31 mouse cellular contexts compared by ENCODE assay signal in the genomic region with DNA sequence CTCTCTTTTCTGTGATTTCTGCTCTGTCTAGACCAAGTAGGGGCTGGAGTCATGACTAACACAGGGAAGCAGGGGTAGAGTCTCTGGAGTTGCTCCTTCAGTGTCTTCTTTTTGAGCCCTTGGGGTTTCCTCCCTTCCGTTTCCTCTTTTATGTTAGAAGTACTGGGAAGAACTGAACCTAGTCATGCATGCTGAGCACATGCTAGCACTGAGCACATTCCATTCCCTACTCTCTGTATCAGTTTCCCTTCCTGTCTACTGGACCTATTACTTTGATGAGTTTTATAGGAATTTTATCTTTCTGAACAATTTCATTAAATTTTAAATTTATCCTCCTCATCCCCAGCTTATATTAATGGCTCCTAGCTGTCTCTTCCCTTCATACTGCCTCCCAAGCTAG. TPM values are rescaled to one million over a fixed set of nuclear protein-coding genes. Genes with fewer than 3 reads are reported as not detected.
A peak's percentile ranks its signal among the peaks of the same experiment; 100 is the strongest.
DNase-seq lines count a peak whose midpoint lies in the region; ATAC-seq and TF ChIP-seq lines count a peak whose summit lies in the region.
"Had no signal": no experiment of that assay in that cellular context is flagged by ENCODE, and none has a peak within 500 bp of the region (broad histone marks: within the 10 kb centered on the region; RNA-seq: fewer than 3 reads in every experiment).

No protein-coding gene starts in this region.

- no peaks in the 10 kb centered on the region for H3K4me1 ChIP-seq in heart, embryonic 11.5 days (ENCODE audit: control insufficient read depth, insufficient read depth, low read length)
- no peaks in the 10 kb centered on the region for H3K4me1 ChIP-seq in kidney, embryonic 14.5 days (ENCODE audit: control insufficient read depth, insufficient read depth, low read length)
- peaks cover 8% of the 10 kb centered on the region for H3K4me1 ChIP-seq in embryonic fibroblast, embryonic 13.5 days (ENCODE audit: control insufficient read depth, insufficient read depth, low read length)
- H3K4me1 ChIP-seq: embryonic facial prominence, embryonic 12.5 days; forebrain, embryonic 10.5 days; forebrain, embryonic 15.5 days; hindbrain, embryonic 12.5 days; intestine, embryonic 15.5 days; midbrain, embryonic 12.5 days; neural tube, embryonic 12.5 days had no signal

- TF ChIP-seq POLR2A in embryonic fibroblast, embryonic 13.5 days (IDR thresholded peaks at IDR 0.05; ENCODE audit: low read depth, low read length), result no peak

- TF ChIP-seq CTCF in embryonic fibroblast, embryonic 13.5 days (IDR thresholded peaks at IDR 0.05; ENCODE audit: borderline replicate concordance, insufficient read depth, low read length), result no peak

- H3K27ac ChIP-seq in heart, embryonic 11.5 days (ENCODE audit: low read depth, low read length), result no peak overlapping the region
- no peak overlapping the region for H3K27ac ChIP-seq in kidney, embryonic 14.5 days (ENCODE audit: low read depth, low read length)
- peak overlapping the region; percentile 89 for H3K27ac ChIP-seq in embryonic fibroblast, embryonic 13.5 days (ENCODE audit: insufficient read depth, low read length)
- H3K27ac ChIP-seq: embryonic facial prominence, embryonic 12.5 days; forebrain, embryonic 10.5 days; forebrain, embryonic 15.5 days; hindbrain, embryonic 12.5 days; hindbrain, postnatal 0 days; intestine, embryonic 15.5 days; liver, embryonic 14.5 days; midbrain, embryonic 12.5 days; neural tube, embryonic 12.5 days had no signal

- no peaks in the 10 kb centered on the region for H3K9me3 ChIP-seq in heart, embryonic 11.5 days (replicated peaks; ENCODE audit: control insufficient read depth, low read length)
- no peaks in the 10 kb centered on the region for H3K9me3 ChIP-seq in kidney, embryonic 14.5 days (ENCODE audit: control insufficient read depth, low read length)
- H3K9me3 ChIP-seq: embryonic facial prominence, embryonic 12.5 days; forebrain, embryonic 10.5 days; forebrain, embryonic 15.5 days; hindbrain, embryonic 12.5 days; intestine, embryonic 15.5 days; midbrain, embryonic 12.5 days; neural tube, embryonic 12.5 days had no signal

- WGBS in heart, embryonic 11.5 days (ENCODE audit: insufficient replicate concordance), result 75% methylated on average over 1 of the region's 1 CpGs
- WGBS in kidney, embryonic 14.5 days, result 65% methylated on average over 1 of the region's 1 CpGs

- ATAC-seq in heart, embryonic 11.5 days (replicated peaks; ENCODE audit: insufficient number of reproducible peaks, low FRiP score, low TSS enrichment), result no peak
- ATAC-seq in kidney, embryonic 14.5 days (ENCODE audit: low FRiP score, low TSS enrichment), result peak; percentile 60; the same call in 1 of the 2 replicates
- ATAC-seq in granulocyte monocyte progenitor cell, adult 5-6 weeks (replicated peaks; ENCODE audit: poor library complexity, severe bottlenecking), result peak; percentile 33
- ATAC-seq: forebrain, embryonic 15.5 days; hindbrain, postnatal 0 days; intestine, embryonic 15.5 days had no signal

- no peak overlapping the region for H3K9ac ChIP-seq in heart, embryonic 11.5 days (ENCODE audit: low read depth, low read length)
- H3K9ac ChIP-seq in kidney, embryonic 14.5 days (ENCODE audit: low read depth, low read length), result no peak overlapping the region
- H3K9ac ChIP-seq: embryonic facial prominence, embryonic 12.5 days; forebrain, embryonic 15.5 days; hindbrain, embryonic 12.5 days; intestine, embryonic 15.5 days; liver, embryonic 14.5 days; lung, embryonic 14.5 days; midbrain, embryonic 12.5 days; neural tube, embryonic 12.5 days had no signal

- no peak overlapping the region for H3K4me3 ChIP-seq in heart, embryonic 11.5 days (ENCODE audit: low read depth, low read length)
- H3K4me3 ChIP-seq in kidney, embryonic 14.5 days (ENCODE audit: low read length), result no peak overlapping the region
- H3K4me3 ChIP-seq in embryonic fibroblast, embryonic 13.5 days (ENCODE audit: insufficient read depth, low read length), result no peak overlapping the region
- H3K4me3 ChIP-seq: embryonic facial prominence, embryonic 12.5 days; forebrain, embryonic 10.5 days; forebrain, embryonic 15.5 days; hindbrain, embryonic 12.5 days; intestine, embryonic 15.5 days; midbrain, embryonic 12.5 days; myocyte; neural tube, embryonic 12.5 days had no signal

- no peaks in the 10 kb centered on the region for H3K36me3 ChIP-seq in heart, embryonic 11.5 days (ENCODE audit: control insufficient read depth, insufficient read depth, low read length)
- H3K36me3 ChIP-seq in kidney, embryonic 14.5 days (ENCODE audit: control insufficient read depth, insufficient read depth, low read length), result no peaks in the 10 kb centered on the region
- H3K36me3 ChIP-seq: embryonic facial prominence, embryonic 12.5 days; forebrain, embryonic 10.5 days; forebrain, embryonic 15.5 days; hindbrain, embryonic 12.5 days; intestine, embryonic 15.5 days; midbrain, embryonic 12.5 days; neural tube, embryonic 12.5 days had no signal

- no peak overlapping the region for H3K4me2 ChIP-seq in heart, embryonic 11.5 days
- no peak overlapping the region for H3K4me2 ChIP-seq in kidney, embryonic 14.5 days (replicated peaks; ENCODE audit: low read depth, low read length)
- H3K4me2 ChIP-seq: embryonic facial prominence, embryonic 12.5 days; forebrain, embryonic 15.5 days; hindbrain, embryonic 12.5 days; intestine, embryonic 15.5 days; lung, embryonic 14.5 days; midbrain, embryonic 12.5 days; neural tube, embryonic 12.5 days had no signal

- H3K27me3 ChIP-seq in heart, embryonic 11.5 days (ENCODE audit: control insufficient read depth, insufficient read depth, low read length), result no peaks in the 10 kb centered on the region
- H3K27me3 ChIP-seq in kidney, embryonic 14.5 days (ENCODE audit: control insufficient read depth, insufficient read depth, low read length), result no peaks in the 10 kb centered on the region
- H3K27me3 ChIP-seq: embryonic facial prominence, embryonic 12.5 days; forebrain, embryonic 15.5 days; hindbrain, embryonic 12.5 days; intestine, embryonic 15.5 days; midbrain, embryonic 12.5 days; neural tube, embryonic 12.5 days had no signal

- peak; percentile 24 to 25 for DNase-seq in heart, adult 9 months (ENCODE audit: low spot score in 2 of 2)
- DNase-seq in kidney, adult 11 months, result no peak
- no peak for DNase-seq in layer of hippocampus, adult 8-10 months (ENCODE audit: low spot score in 2 of 2)
- DNase-seq: adrenal gland, postnatal 25 days; cerebellum, adult 11-12 months; cerebellum, adult 9-11 months; embryo, embryonic 11 days; kidney, adult 8-10 months; kidney, postnatal 25 days; left cerebral cortex, postnatal 4 days; liver; lung, embryonic 14.5 days; right cerebral cortex, adult 18-20 months; spleen, adult 18-20 months; thymus, adult 2 months; thymus, postnatal 36 days had no signal

RNA-seq across cellular contexts. Expression of a gene that starts 52.6 kb away (rescaled TPM):
- 0.29 and 0.44 TPM in 2 replicates for polyA plus RNA-seq in heart, embryonic 11.5 days (2014; fragmentation: Nextera tagmentation; extraction: Ambion mirVana)
- 1.2 and 3.1 TPM in 2 replicates for polyA plus RNA-seq in kidney, embryonic 14.5 days (2014; fragmentation: Nextera tagmentation; extraction: Ambion mirVana)
- 0.81 and 1.2 TPM in 2 replicates for polyA plus RNA-seq in embryonic fibroblast, embryonic 13.5 days (2011; ENCODE audit: insufficient read length, low read depth, missing spikeins)
- total RNA-seq in granulocyte monocyte progenitor cell, adult 5-6 weeks (2014; fragmentation: Nextera tagmentation), result not detected in 2 replicates
- total RNA-seq in granulocyte monocyte progenitor cell, adult 5-6 weeks (2017), result not detected in 2 replicates
- total RNA-seq in layer of hippocampus, adult 8-10 months (2022), result under 1 TPM; 0.14 to 0.23 (median 0.21) TPM
- total RNA-seq: megakaryocyte progenitor cell, adult 5-6 weeks had no signal

Comparison
In these comparisons a context has a peak if more than half of its experiments do, and no peak if none do; other contexts are left out.
1. DNase-seq: peak in heart, adult 9 months (2 of 2); none in kidney, adult 11 months (single experiment) and layer of hippocampus, adult 8-10 months (0 of 2).